ENCODE assay signal across 25 mouse cellular contexts in the genomic region with DNA sequence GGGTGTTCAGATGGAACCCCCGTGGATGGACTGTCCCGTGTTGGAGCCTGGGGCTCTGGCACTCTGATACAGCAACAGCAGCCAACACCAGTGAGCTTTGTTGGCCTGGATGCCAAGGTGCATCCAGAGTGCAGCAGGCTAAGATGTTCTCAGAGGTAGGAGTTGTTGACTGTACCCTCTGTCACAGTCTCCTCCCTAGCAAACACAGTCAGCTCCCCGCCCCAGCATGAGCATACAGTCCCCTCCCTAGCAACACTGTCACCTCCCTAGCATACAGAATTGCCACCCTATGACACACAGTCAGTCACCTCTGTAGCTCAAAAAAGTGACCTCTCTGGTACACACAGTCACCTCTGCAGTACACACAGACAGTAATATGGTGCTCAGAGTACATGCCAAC.
"Had no signal": no experiment of that assay in that cellular context is flagged by ENCODE, and none has a peak within 500 bp of the region (broad histone marks: within the 10 kb centered on the region; RNA-seq: fewer than 3 reads in every experiment).

No protein-coding gene starts in this region.

- DNase-seq: forebrain, postnatal 0 days; gastrocnemius, postnatal 10 days; heart, adult 11 months; heart, adult 2 months; heart, postnatal 14 days; heart, postnatal 36 days; kidney, adult 11 months; kidney, adult 2 months; kidney, adult 9 months; kidney, postnatal 10 days; kidney, postnatal 36 days; layer of hippocampus, adult 9-11 months; layer of hippocampus, postnatal 36 days; left cerebral cortex, postnatal 4 days had no signal

- H3K27me3 ChIP-seq: heart, embryonic 13.5 days; heart, embryonic 15.5 days; hindbrain, embryonic 15.5 days; kidney, embryonic 15.5 days; limb, embryonic 13.5 days; limb, embryonic 15.5 days; liver, embryonic 12.5 days had no signal

- ATAC-seq: forebrain, postnatal 0 days; hindbrain, postnatal 0 days; intestine, embryonic 16.5 days; liver, embryonic 12.5 days had no signal

- H3K9me3 ChIP-seq: heart, embryonic 13.5 days; heart, embryonic 15.5 days; hindbrain, embryonic 13.5 days; hindbrain, embryonic 15.5 days; kidney, embryonic 15.5 days; limb, embryonic 13.5 days; limb, embryonic 15.5 days; liver, embryonic 12.5 days had no signal

- H3K9ac ChIP-seq: forebrain, postnatal 0 days; heart, embryonic 13.5 days; heart, embryonic 15.5 days; hindbrain, embryonic 13.5 days; hindbrain, embryonic 15.5 days; kidney, embryonic 15.5 days; limb, embryonic 13.5 days; limb, embryonic 15.5 days; liver, embryonic 12.5 days had no signal

- H3K36me3 ChIP-seq: heart, embryonic 13.5 days; heart, embryonic 15.5 days; hindbrain, embryonic 13.5 days; hindbrain, embryonic 15.5 days; kidney, embryonic 15.5 days; limb, embryonic 13.5 days; limb, embryonic 15.5 days had no signal

- H3K4me2 ChIP-seq: heart, embryonic 11.5 days; heart, embryonic 13.5 days; heart, embryonic 15.5 days; hindbrain, embryonic 13.5 days; hindbrain, embryonic 15.5 days; kidney, embryonic 15.5 days; limb, embryonic 13.5 days; limb, embryonic 15.5 days; liver, embryonic 12.5 days had no signal

- H3K4me3 ChIP-seq: heart, adult 2 months; heart, embryonic 13.5 days; heart, embryonic 15.5 days; hindbrain, embryonic 13.5 days; hindbrain, embryonic 15.5 days; kidney, embryonic 15.5 days; limb, embryonic 13.5 days; limb, embryonic 15.5 days; liver, embryonic 12.5 days had no signal

- H3K27ac ChIP-seq: heart, adult 2 months; heart, embryonic 13.5 days; heart, embryonic 15.5 days; hindbrain, embryonic 13.5 days; hindbrain, embryonic 15.5 days; hindbrain, postnatal 0 days; kidney, embryonic 15.5 days; limb, embryonic 13.5 days; limb, embryonic 15.5 days; liver, embryonic 12.5 days had no signal
